Mouse (Mus musculus) urinary bladder, adult 2 months (tissue): Measurements from ENCODE around the gene Szrd1. TPM values are rescaled to one million over a fixed set of nuclear protein-coding genes. Genes with fewer than 3 reads are reported as not detected.
"Not testable (repeated sequence)": the region's sequence is repeated elsewhere in the genome, so short reads cannot be mapped to it uniquely, and the experiment has no call there.

Experiments used
- DNase-seq: peaks from one replicate; pipeline ENCODE4 v3.0.0; 2022; ENCODE audit warnings: low spot score
- polyA plus RNA-seq: library from polyadenylated mRNA; depleted of rRNA; stranded (reverse); fragments of >200 nt; gene quantifications from 2 replicates; pipeline ENCODE4 v1.2.3, GENCODE M21; 2012

Gene Szrd1
- polyA plus RNA-seq, 1 experiment, result 32.6 TPM

- DNase-seq, result peak; percentile 96
Observed at GRCm38 (mm10) chr4:141147112-141148008, 7.8 kb upstream of the Szrd1 start, which contains the start of gene Fbxo42. Gene Fbxo42, plus strand, starts transcription at chr4:141147913.

- no peak for DNase-seq
Observed at GRCm38 (mm10) chr4:141146491-141147033, 7.0 kb upstream of the Szrd1 start.

- not testable (repeated sequence) for DNase-seq
Observed at GRCm38 (mm10) chr4:141145124-141145523, 5.5 kb upstream of the Szrd1 start.

- no peak for DNase-seq
Observed at GRCm38 (mm10) chr4:141142285-141142811, 2.8 kb upstream of the Szrd1 start.

GRCm38 (mm10) chr4:141140967-141141366 lies 1.4 kb upstream of the Szrd1 start:
- DNase-seq, result no peak

- DNase-seq, result not testable (repeated sequence)
Observed at GRCm38 (mm10) chr4:141140354-141140753, 779 bp upstream of the Szrd1 start.

- DNase-seq, result no peak
Observed at GRCm38 (mm10) chr4:141138425-141139115, 1.0 kb downstream of the Szrd1 start.

GRCm38 (mm10) chr4:141137740-141138139 lies 1.8 kb downstream of the Szrd1 start:
- not testable (repeated sequence) for DNase-seq

- DNase-seq, result no peak
Observed at GRCm38 (mm10) chr4:141136126-141136525, 3.4 kb downstream of the Szrd1 start.

GRCm38 (mm10) chr4:141134751-141135530 lies 4.6 kb downstream of the Szrd1 start:
- DNase-seq, result no peak

- no peak for DNase-seq
Observed at GRCm38 (mm10) chr4:141134031-141134441, 5.5 kb downstream of the Szrd1 start.

- DNase-seq, result no peak
Observed at GRCm38 (mm10) chr4:141133227-141133626, 6.3 kb downstream of the Szrd1 start.

- DNase-seq, result no peak
Observed at GRCm38 (mm10) chr4:141132191-141132590, 7.4 kb downstream of the Szrd1 start.

- no peak for DNase-seq
Observed at GRCm38 (mm10) chr4:141131531-141132061, 8.0 kb downstream of the Szrd1 start.

- DNase-seq, result no peak
Observed at GRCm38 (mm10) chr4:141130704-141131342, 8.8 kb downstream of the Szrd1 start.

GRCm38 (mm10) chr4:141129190-141129710 lies 10.3 kb downstream of the Szrd1 start:
- DNase-seq, result no peak

GRCm38 (mm10) chr4:141123065-141123464 lies 16.5 kb downstream of the Szrd1 start:
- no peak for DNase-seq

GRCm38 (mm10) chr4:141122663-141123062 lies 16.9 kb downstream of the Szrd1 start:
- DNase-seq, result no peak

GRCm38 (mm10) chr4:141120700-141121099 lies 18.9 kb downstream of the Szrd1 start:
- DNase-seq, result no peak

GRCm38 (mm10) chr4:141118691-141119090 lies 20.9 kb downstream of the Szrd1 start:
- no peak for DNase-seq
